Mouse (Mus musculus) adrenal gland, adult 18-20 months (tissue): ENCODE results near the gene Gm49601. TPM values are rescaled to one million over a fixed set of nuclear protein-coding genes. Genes with fewer than 3 reads are reported as not detected.
A peak's percentile ranks its signal among the peaks of the same experiment; 100 is the strongest.

Source experiments
- DNase-seq, 2 experiments: peaks; one replicate each; pipeline ENCODE4 v3.0.0; 2021 to 2022; ENCODE audit warnings: low spot score in 2 of 2
- total RNA-seq, 2 experiments: library from RNA; stranded (reverse); gene quantifications; 1 replicate in 1 of 2; 2 replicates in 1 of 2; pipeline ENCODE4 v1.2.3; 2021

The Gm49601 gene
- total RNA-seq, 2 experiments from 2014 or later = 1.4 to 5.1 TPM

- no peak for DNase-seq
These were observed 4.1 kb upstream of the Gm49601 start for GRCm38 (mm10) chr16:18630291-18630690.

- peak; percentile 73 to 83 for DNase-seq
These were observed 3.4 kb upstream of the Gm49601 start, which contains the start of gene Sept5 for GRCm38 (mm10) chr16:18629390-18630231. Gene Sept5 (minus strand): TSS chr16:18629954.

GRCm38 (mm10) chr16:18628948-18629340 lies 2.7 kb upstream of the Gm49601 start:
- DNase-seq = no peak

GRCm38 (mm10) chr16:18628206-18628947 lies 2.1 kb upstream of the Gm49601 start:
- no peak for DNase-seq

GRCm38 (mm10) chr16:18627163-18627562 lies 936 bp upstream of the Gm49601 start:
- no peak for DNase-seq

- DNase-seq = no peak
These were observed 376 bp downstream of the Gm49601 start for GRCm38 (mm10) chr16:18625791-18626311.

- no peak for DNase-seq
These were observed 1.1 kb downstream of the Gm49601 start for GRCm38 (mm10) chr16:18625097-18625496.

GRCm38 (mm10) chr16:18624641-18625040 lies 1.6 kb downstream of the Gm49601 start:
- DNase-seq = no peak

- no peak for DNase-seq
These were observed 2.3 kb downstream of the Gm49601 start for GRCm38 (mm10) chr16:18623751-18624540.

- DNase-seq = no peak
These were observed 3.1 kb downstream of the Gm49601 start for GRCm38 (mm10) chr16:18622916-18623750.

- no peak for DNase-seq
These were observed 4.2 kb downstream of the Gm49601 start, which contains the start of gene Gp1bb for GRCm38 (mm10) chr16:18622019-18622418. Gene Gp1bb (minus strand): TSS chr16:18622403.

GRCm38 (mm10) chr16:18621362-18622001 lies 4.7 kb downstream of the Gm49601 start:
- no peak for DNase-seq

- DNase-seq = no peak
These were observed 5.4 kb downstream of the Gm49601 start for GRCm38 (mm10) chr16:18620601-18621361.

GRCm38 (mm10) chr16:18620201-18620600 lies 6.0 kb downstream of the Gm49601 start:
- no peak for DNase-seq

- DNase-seq = no peak
These were observed 7.1 kb downstream of the Gm49601 start for GRCm38 (mm10) chr16:18619110-18619509.

GRCm38 (mm10) chr16:18618297-18618696 lies 7.9 kb downstream of the Gm49601 start:
- DNase-seq = no peak

- DNase-seq = peak; percentile 88 to 90
These were observed 8.7 kb downstream of the Gm49601 start for GRCm38 (mm10) chr16:18617370-18618065.

GRCm38 (mm10) chr16:18613301-18613700 lies 12.9 kb downstream of the Gm49601 start:
- DNase-seq = no peak
